Mouse (Mus musculus) fat pad, adult 2 months (tissue): Measurements from ENCODE around the gene Tex45.

ENCODE experiments used
- DNase-seq: peaks from one replicate; pipeline ENCODE4 v3.0.0-alpha.2; 2011; ENCODE audit warnings: low read depth, low spot score; ENCODE audit errors: extremely low read depth

Tex45 gene

DNA sequence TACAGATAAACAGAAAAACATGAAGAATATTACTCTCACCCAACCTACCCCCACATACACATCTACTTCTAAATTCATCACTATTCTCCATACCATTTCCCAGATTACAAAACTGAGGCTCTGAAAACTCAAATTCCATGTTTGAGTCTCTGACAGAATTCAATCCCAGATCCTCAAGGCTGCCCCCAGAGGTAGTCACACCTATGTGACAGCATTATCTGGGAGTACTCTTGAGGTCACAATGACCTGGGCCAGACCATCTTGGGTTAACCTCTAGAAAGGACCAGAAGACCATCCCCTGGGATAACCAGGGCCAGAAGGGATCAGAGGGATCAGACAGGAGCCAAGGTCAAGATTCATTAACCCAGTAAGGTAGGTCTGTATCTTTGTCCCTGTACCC, at the start of gene Tex45:
TSS of gene Tex45 (plus strand) at position 301 of the 400 bp plus-strand sequence.
- no peak for DNase-seq

DNA sequence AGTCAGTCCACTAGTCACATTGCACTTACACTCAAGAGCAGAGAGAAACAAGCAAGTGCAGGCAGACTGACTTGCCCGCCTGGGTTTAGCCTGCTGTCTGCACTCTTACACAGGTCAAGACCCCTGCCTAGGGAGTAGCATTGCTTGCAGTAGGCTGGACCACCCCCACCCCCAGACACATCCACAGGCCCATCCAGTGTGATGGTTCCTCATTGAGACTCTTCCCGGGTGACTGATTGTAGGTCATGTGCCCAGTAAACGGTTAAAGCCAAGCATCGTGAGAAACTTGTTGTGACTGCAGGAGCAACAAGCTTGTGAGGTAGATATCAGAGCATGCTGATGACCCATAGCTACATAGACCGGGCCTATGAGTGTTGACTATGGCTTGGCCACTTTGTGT, 49.2 kb upstream of the Tex45 start:
- DNase-seq = no peak

DNA sequence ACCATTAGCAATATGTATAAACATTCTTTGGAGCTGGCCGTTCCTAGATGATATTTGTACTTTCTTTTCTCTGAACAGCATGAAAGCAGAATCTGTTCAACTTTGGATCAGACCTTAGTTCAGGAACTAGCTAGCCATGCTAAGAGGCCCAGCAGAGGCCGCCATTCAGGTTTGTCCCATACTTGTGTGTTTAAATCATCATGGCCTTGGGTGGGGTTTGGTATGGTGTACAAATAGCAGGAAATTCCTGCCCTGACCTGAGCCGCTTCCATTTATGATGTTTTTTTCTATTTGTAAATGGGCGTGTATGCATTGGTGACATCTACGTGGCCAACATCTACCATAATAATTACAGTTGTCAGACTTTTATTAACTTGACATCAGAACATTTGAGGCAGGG, 45.4 kb upstream of the Tex45 start:
- DNase-seq = no peak

DNA sequence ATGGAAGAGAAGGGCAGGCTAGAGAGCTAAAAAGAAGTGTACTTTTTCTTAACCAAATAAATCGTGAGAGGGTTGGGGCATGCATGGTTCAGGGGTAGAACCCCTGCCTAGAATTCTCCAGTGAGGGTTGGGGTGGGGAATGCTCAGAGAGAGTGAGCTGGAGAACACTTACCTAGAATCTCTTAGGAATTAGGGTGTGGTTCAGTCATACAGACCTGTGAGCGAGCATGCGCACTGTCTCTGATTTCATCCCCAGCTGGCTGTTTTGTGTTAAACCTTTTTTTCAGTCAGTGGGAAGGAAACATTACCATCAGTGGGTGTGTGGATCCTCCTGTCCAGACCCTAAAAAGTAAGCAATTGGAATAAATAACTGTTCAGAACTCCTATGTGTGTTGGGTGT, 44.5 kb upstream of the Tex45 start:
- no peak for DNase-seq

DNA sequence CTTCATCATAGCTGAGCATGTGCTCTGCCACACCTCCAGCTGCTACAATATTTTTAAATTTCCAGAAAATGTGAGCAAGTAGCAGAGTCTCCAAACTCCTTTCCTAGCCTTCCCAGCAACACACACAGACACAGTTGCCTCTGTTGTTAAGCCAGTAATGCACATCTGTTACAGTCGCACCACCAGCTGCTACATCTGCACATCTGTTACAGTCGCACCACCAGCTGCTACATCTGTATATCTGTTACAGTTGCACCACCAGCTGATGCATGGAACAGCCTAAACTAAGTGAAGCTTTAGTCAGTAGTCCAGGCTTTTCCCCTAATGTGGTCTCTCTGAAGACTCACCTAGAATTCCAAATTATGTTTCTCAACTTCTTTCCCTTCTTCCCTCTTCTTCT, 42.2 kb upstream of the Tex45 start:
- no peak for DNase-seq

DNA sequence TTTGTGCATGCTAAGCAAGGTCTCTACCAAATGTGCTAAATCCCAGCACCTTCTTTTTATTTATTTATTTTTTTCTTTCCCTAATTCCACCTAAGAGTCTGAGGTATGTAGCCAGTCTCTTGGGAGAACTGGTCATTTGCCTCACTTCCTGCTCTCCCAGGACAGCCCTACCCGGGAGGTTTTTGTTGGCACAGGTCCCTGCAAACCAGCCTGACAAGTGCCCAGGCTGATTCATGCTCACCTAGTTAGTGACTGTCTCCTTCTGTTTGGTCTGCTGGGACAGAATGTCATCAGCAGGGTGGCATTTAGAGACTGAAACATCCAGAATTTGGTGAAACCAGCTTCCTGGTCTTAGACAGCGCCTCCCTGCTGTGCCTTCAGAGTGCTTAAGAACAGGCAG, 40.7 kb upstream of the Tex45 start:
- peak; percentile 59 for DNase-seq

DNA sequence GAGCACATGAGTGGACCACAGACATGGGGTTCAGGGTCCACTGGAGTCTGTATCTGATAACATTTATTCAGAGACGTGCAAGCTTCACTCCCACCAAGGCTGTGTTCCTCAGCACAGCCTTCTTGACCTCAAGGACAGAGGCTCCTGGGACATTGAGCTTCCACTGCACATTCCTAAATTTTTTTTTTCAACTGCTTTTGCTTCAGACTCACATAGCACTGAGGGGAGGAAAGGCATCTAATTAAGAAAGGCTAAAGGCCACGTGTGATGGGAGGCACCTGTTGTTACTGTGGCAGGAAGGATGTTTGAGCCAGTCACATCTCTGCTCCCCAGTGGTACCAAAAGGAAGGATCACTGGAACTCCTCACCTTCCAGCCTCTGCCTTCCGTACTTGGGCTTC, 39.5 kb upstream of the Tex45 start:
- no peak for DNase-seq

DNA sequence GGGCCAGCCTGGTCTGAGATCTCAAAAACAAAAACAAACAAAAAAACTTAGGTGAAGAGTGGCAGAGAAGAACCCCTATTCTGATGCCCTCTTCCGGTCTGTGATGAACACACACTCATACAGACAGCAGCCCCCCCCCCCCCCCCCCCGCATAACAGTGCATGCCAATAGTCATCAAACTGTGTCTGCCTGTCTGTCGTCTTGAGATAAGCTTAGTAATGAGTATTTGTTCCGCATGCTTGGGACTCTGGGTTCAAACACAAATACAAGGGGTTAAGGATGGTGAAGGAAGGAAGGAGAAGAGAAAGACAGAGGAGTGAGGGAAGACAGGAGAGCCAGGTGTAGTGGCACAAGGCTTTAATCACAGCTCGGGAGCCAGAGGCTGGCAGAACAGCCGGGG, 34.2 kb upstream of the Tex45 start:
- no peak for DNase-seq

DNA sequence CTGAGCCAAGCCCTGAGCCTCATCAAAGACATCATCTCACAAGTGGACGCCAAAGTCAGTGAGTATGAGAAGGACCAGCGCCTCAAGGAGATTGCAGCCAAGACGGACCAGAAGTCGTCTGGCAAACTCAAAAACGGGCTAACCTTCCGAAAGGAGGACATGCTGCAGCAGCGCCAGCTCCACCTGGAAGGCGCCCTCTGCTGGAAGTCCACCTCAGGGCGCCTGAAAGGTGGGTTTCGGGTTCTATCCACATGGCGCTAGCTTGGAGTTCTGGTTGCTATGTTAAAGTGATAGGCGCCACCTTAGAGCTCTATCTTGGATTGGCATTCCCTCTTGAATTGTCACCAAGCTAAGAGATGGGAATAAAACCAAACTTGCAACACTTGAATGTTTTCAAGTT, 31.2 kb upstream of the Tex45 start:
- no peak for DNase-seq

DNA sequence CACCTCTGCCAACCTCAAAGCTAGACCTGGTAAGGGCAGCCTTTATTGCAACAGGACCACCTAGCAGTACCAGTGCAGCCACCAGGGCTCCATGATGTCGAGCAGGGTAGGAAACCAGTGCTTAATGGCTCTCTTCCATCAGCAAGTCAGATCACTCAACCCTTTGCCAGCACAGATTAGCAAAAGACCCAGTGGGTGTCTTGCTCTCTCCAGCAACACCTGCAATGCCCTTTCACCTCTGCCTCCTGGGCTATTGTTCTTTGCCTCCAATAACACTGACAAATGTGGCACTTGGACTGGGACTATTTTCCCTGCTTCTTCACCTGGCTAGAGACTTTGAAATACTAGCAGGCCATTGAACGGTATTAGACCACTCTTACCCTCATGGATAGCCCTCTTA, 21.4 kb upstream of the Tex45 start:
- peak; percentile 83 for DNase-seq

DNA sequence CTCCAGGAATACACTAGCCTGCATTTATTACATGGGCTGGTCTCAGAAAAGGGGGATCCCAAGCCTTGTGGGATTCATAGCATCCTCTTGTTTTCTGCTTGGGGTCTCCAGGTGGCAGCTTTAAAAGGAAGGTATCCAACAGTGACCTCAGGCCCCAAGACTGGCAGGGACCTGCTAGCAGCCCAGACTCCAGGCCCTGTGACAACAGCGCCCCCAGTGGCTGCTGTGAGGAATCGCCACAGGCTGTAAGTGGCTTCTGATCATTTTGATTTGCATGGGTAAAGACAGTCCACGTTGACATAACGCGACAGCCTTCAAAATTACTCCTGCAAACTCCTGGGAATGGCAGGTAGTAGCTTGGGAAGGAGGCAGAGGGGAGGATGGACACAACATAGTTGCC, 20.0 kb upstream of the Tex45 start:
- no peak for DNase-seq

DNA sequence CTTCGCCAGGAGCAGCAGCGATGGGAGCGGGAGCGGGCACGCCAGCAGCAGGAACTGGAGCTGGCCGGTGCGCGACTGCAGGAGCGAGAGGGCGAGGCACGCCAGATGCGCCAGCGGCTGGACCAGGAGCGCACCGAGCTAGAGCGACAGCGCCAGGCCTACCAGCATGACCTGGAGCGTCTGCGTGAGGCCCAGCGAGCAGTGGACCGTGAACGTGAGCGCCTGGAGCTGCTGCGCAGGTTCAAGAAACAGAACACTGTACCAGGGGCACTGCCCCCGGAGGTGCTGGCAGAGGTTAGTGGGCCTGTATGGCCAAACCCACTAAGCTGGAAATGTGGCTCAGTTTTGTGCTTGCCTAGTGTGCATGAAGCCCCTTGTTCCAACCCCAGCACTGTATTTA, 18.7 kb upstream of the Tex45 start:
- DNase-seq = no peak

DNA sequence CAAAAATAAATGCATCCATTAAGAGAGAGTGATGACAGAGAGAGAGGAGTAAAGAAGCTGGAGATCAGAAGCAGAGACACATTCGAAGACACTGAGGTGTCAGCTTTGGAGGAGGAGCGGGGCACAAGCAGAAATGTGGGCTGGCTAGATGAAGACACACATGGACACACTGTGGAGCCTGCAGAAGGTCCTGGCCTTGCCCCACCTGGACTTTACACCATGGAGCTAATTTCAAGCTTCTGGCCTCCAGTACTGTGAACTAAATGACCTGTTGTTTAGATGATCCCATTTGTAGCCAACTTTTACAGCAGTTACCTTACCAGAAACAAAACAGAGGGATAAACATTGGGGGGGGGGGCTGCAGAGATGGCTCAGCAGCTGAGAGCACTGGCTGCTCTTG, 7.4 kb upstream of the Tex45 start:
- DNase-seq = no peak

DNA sequence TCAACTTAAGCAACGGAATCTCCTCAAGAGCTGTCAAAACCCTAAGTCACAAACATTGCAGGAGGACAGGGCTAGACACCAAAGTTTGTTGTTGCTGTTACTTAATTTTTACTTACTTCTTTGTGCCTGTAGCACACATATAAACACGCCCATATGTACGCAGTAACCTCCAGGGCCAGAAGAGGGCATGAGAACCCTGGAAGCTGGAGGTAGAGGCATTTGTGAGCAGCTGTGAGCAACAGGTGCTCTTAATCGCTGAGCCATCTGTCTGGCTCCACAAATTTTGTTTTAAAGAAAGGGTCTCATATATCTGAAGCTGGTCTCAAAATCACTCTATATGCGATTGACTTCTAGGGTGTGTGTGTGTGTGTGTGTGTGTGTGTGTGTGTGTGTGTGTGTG, 6.4 kb upstream of the Tex45 start:
- DNase-seq = no peak

DNA sequence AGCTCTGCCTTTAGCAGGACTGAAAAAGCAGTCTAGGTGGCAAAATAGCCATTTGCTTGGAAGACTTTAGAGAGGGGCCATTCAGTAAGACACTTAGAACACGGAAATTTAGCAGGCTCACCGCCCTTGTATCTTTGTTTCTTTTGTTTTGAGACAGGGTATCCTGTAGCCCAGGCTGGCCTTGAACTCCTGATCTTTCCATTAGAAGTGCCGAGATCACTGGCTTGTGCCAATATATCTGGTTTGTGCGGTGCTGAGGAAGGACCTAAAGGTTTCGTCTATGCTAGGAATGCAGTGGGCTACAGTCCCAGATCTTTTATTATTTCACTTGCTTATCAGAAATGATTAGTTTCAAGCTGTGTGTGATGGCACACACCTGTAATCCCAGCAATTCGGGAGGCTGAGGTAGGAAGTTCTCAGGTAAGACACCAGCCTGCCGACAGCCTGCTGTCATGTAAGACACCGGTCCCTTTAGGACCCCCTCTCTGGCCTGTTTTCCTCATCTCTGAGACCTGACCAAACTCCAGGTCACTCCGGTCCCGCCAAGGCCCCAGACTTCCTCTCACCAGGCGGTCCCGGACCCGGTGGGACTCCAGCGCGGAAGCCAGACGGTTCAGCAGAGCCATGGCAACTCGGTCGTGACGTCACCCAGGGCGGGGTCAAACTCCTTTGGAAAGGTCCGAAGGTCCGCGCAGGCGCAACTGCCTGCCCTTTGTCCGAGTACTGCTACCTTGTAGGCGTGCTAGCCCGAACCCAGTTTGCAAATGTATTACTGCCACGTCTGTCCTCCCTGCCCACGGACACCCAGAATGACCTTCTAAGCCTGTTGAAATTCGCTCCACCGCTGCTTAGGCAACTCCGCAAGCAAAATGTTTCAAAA, 3.4 kb upstream of the Tex45 start, which contains the start of gene Pex11g:
TSS of gene Pex11g (minus strand) at position 675 of the 880 bp plus-strand sequence.
- peak; percentile 80 for DNase-seq

DNA sequence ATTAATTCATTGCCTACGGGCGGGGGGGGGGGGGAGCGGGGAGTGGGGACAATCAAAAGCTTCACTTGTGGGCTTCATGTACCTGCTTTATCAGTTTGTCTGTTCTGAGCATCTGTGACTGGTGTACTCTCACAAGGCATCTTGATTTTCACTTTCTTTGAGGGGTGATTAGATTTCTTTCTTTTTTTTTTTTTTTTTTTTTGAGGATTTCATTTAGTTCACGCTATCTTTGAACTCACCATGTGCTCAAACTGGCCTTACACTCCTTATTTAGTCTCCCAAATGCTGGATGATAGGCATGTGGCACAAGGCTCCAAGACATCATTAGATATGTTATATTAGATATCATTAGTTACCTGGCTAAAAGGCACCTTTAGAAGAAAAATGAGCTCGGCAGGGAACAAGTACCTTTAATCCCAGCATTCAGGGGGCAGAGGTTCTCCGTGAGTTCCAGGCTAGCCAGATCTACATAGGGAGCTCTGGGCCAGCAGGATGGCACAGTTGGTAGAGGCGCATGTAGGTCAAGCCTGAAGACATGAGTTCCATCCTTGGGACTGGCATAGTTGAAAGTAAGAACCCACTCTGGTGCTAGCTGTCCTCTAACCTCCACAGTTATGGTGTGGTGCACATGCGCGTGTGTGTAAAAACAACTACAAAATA, 2.6 kb upstream of the Tex45 start:
- no peak for DNase-seq

DNA sequence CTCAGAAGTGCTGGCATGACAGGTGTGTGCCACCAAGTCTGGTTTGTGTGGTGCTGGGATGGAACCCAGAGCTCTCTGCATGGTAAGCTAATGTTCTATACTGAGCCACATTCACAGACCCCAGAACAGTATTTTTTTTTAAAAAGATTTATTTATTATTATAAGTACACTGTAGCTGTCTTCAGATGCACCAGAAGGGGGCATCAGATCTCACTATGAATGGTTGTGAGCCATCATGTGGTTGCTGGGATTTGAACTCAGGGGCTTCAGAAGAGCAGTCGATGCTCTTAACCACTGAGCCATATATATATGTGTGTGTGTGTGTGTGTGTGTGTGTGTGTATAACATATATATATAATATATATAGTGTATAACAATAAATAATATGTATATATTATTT, 1.8 kb upstream of the Tex45 start:
- DNase-seq = no peak

DNA sequence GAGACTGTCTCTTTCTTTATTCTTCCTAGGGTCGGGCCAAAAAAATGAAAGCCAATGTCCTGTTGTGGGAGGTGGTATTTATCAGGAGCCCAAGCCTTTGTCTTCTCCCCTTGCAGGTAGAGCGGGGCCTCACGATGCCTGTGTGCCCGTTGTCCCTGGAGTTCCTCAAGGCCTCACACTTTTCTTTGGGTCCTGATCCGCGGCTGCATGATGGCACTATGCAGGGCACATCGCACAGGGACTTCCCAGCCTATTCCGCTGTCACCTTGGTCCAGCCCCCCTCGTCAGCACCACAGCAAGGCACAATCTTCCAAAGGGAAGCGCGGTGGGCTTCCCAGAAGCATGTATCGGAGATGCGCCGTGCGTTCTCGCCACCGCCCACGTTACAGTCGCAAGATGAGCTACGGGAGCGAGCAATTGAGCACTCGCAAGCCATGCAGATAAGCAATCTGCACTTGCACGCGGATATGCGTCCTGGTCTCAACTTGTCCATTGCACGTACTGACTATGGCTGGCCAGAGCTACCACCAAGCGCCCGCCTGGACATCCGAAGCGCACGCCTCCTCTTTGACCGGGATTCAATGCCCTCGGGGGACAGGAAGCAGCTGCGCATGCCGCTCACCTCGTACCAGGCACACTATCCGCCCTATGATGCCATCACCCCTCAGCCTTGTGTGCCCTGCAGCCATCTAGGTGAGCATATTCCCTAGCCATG, 5.2 kb downstream of the Tex45 start:
- DNase-seq = no peak

DNA sequence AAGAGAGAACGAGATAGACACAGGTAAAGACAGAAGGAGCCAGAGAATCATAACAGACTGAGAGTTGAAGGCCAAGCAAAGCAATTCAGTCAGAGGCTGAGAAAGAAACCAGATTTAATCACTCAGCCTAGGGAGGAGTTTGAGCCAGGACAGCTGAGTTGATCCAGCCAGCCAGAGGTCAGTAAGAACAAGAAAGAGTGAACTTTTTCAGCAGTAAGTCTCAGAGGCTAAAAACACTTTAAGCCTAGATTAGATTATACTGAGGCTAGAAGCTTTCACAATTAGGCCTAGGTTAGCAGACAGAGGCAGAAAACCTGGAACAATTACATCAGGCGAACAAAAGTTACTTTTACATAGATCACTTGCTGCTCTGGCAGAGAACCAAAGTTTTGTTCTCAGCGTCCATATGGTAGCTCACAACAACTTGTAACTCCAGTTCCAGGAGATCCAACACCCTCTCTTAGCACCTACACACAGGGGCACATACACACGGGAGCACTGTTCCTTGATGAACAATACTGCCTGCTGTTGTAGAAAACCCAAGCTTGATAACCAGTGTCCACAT, 9.6 kb downstream of the Tex45 start:
- peak; percentile 78 for DNase-seq

DNA sequence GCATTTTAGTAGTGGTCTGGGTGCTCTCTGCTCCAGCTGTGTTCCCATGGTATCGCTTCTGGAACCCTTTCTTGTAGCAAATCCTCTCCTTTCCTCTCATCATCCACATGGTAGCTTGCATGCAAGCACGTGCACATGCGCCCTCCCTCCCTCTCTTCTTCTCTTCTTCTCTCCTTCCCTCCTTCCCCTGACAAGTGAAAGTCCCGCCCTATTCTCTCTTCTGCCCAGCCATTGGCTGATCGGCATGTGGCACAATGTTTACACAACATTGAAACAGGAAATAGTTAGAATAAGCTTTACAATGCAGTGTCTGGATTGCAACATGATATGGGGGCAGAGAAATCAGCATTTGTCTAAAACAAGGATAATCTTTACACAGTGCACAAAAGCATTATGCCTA, 10.9 kb downstream of the Tex45 start:
- DNase-seq = no peak

DNA sequence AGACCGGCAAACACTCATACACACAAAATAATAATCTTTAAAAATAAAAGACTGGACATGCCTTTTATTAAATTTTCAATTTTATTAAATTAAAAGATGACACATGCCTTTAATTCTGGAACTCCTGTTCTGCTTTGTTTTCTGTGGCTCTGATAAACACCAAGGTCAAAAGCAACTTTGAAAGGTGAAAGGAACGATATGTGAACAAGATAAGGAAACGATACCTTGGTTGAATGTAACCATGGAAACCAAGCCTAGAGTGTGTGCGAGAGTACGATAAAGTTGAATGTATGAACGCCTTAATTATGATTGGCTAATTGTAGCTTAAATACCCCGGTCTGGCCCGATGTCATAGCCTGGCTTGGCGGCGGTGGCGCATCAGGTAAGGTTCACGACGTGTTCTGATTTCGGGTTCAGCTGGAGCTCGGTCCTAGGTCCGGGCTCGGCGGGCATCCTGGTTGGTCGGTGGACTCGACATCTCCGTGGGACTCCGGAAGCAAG, 11.6 kb downstream of the Tex45 start:
- DNase-seq = no peak
